ENCODE assay signal across 8 mouse cellular contexts in genomic region chr14:55826551-55827340, GRCm38 (mm10). TPM values are rescaled to one million over a fixed set of nuclear protein-coding genes. Genes with fewer than 3 reads are reported as not detected.
DNase-seq lines count a peak whose midpoint lies in the region; ATAC-seq and TF ChIP-seq lines count a peak whose summit lies in the region.

No protein-coding gene starts in this region.

- no peaks in the 10 kb centered on the region for H3K9me3 ChIP-seq in lung, embryonic 14.5 days (ENCODE audit: low read depth, low read length)
- no peaks in the 10 kb centered on the region for H3K9me3 ChIP-seq in liver, embryonic 15.5 days (replicated peaks)

- H3K27me3 ChIP-seq in lung, embryonic 14.5 days (ENCODE audit: insufficient read depth, low read length): no peaks in the 10 kb centered on the region
- H3K27me3 ChIP-seq in liver, embryonic 15.5 days: peaks cover 89% of the 10 kb centered on the region

- intact Hi-C loops in heart, postnatal 10 days (cut with DNase I): no loop called here

- peak overlapping the region; percentile 92 for H3K4me2 ChIP-seq in lung, embryonic 14.5 days
- H3K4me2 ChIP-seq in liver, embryonic 15.5 days: peak overlapping the region; percentile 76; the same call in 1 of the 2 replicates

- peaks cover 57% of the 10 kb centered on the region for H3K36me3 ChIP-seq in lung, embryonic 14.5 days (ENCODE audit: insufficient read depth)
- no peaks in the 10 kb centered on the region for H3K36me3 ChIP-seq in liver, embryonic 15.5 days (replicated peaks)

- TF ChIP-seq POLR2A in embryonic fibroblast, embryonic 13.5 days (IDR thresholded peaks at IDR 0.05; ENCODE audit: low read depth, low read length): no peak

- peak; percentile 50 for DNase-seq in lung, embryonic 14.5 days
- DNase-seq in lung, postnatal 36 days: no peak
- peak; percentile 22 to 30 for DNase-seq in heart, postnatal 10 days
- peak; percentile 8 for DNase-seq in testis, postnatal 14 days (ENCODE audit: low spot score)
- DNase-seq in frontal cortex, postnatal 36 days (ENCODE audit: low spot score in 2 of 2): no peak
- no peak for DNase-seq in frontal cortex, postnatal 10 days (ENCODE audit: low spot score in 2 of 2)

- 13% methylated on average over 41 of the region's 41 CpGs for WGBS in lung, embryonic 14.5 days
- 24% methylated on average over 41 of the region's 41 CpGs for WGBS in liver, embryonic 15.5 days (ENCODE audit: insufficient replicate concordance)

- no peaks in the 10 kb centered on the region; the same call in 1 of the 2 replicates for H3K4me1 ChIP-seq in lung, embryonic 14.5 days (ENCODE audit: insufficient read depth)
- H3K4me1 ChIP-seq in embryonic fibroblast, embryonic 13.5 days (ENCODE audit: control insufficient read depth, insufficient read depth, low read length): no peaks in the 10 kb centered on the region
- peaks cover 23% of the 10 kb centered on the region for H3K4me1 ChIP-seq in liver, embryonic 15.5 days (replicated peaks)

- H3K27ac ChIP-seq in lung, embryonic 14.5 days (ENCODE audit: low read depth): no peak overlapping the region
- H3K27ac ChIP-seq in embryonic fibroblast, embryonic 13.5 days (ENCODE audit: insufficient read depth, low read length): peak overlapping the region; percentile 15; the same call in 1 of the 2 replicates
- no peak overlapping the region for H3K27ac ChIP-seq in liver, embryonic 15.5 days (replicated peaks)

- peak overlapping the region; percentile 81 for H3K9ac ChIP-seq in lung, embryonic 14.5 days
- H3K9ac ChIP-seq in liver, embryonic 15.5 days: no peak overlapping the region

- no peak for TF ChIP-seq CTCF in lung, embryonic 14.5 days (IDR thresholded peaks at IDR 0.05; ENCODE audit: low read depth)
- TF ChIP-seq CTCF in embryonic fibroblast, embryonic 13.5 days (IDR thresholded peaks at IDR 0.05; ENCODE audit: borderline replicate concordance, insufficient read depth, low read length): no peak

- no peak for ATAC-seq in lung, embryonic 14.5 days (ENCODE audit: insufficient read depth)
- no peak for ATAC-seq in liver, embryonic 15.5 days (ENCODE audit: insufficient read depth)

- peak overlapping the region; percentile 75 for H3K4me3 ChIP-seq in lung, embryonic 14.5 days (ENCODE audit: low read depth, low read length)
- H3K4me3 ChIP-seq in embryonic fibroblast, embryonic 13.5 days (ENCODE audit: insufficient read depth, low read length): peak overlapping the region; percentile 59
- no peak overlapping the region for H3K4me3 ChIP-seq in liver, embryonic 15.5 days (replicated peaks)

RNA-seq across cellular contexts. Expression of gene Nfatc4, which starts 3.8 kb away (rescaled TPM):
- polyA plus RNA-seq in lung, embryonic 14.5 days (2014; fragmentation: Nextera tagmentation; extraction: Ambion mirVana): 58.8 and 66.1 TPM in 2 replicates
- 88.8 and 98.2 TPM in 2 replicates for polyA plus RNA-seq in embryonic fibroblast, embryonic 13.5 days (2011; ENCODE audit: insufficient read length, low read depth, missing spikeins)
- total RNA-seq in heart, postnatal 10 days (2021): 10 to 100 TPM; 11.1 to 12.1 TPM
- polyA plus RNA-seq in liver, embryonic 15.5 days (2015; fragmentation: Nextera tagmentation; extraction: Ambion mirVana): 0.67 and 0.86 TPM in 2 replicates

RNA-seq across cellular contexts. Expression of gene Nynrin, which starts 27.1 kb away (rescaled TPM):
- 18.7 and 19.4 TPM in 2 replicates for polyA plus RNA-seq in lung, embryonic 14.5 days (2014; fragmentation: Nextera tagmentation; extraction: Ambion mirVana)
- 31.7 and 36.6 TPM in 2 replicates for polyA plus RNA-seq in embryonic fibroblast, embryonic 13.5 days (2011; ENCODE audit: insufficient read length, low read depth, missing spikeins)
- total RNA-seq in heart, postnatal 10 days (2021): 10 to 100 TPM; 24.1 to 27.6 TPM
- polyA plus RNA-seq in liver, embryonic 15.5 days (2015; fragmentation: Nextera tagmentation; extraction: Ambion mirVana): 2.0 and 2.1 TPM in 2 replicates

RNA-seq across cellular contexts. Expression of gene Ripk3, which starts 38.1 kb away (rescaled TPM):
- polyA plus RNA-seq in lung, embryonic 14.5 days (2014; fragmentation: Nextera tagmentation; extraction: Ambion mirVana): 42.5 and 51.4 TPM in 2 replicates
- 109 and 141 TPM in 2 replicates for polyA plus RNA-seq in embryonic fibroblast, embryonic 13.5 days (2011; ENCODE audit: insufficient read length, low read depth, missing spikeins)
- total RNA-seq in heart, postnatal 10 days (2021): 1 to 10 TPM; 6.6 to 9.7 TPM
- 16.9 and 19.7 TPM in 2 replicates for polyA plus RNA-seq in liver, embryonic 15.5 days (2015; fragmentation: Nextera tagmentation; extraction: Ambion mirVana)

RNA-seq across cellular contexts. Expression of gene Adcy4, which starts 42.9 kb away (rescaled TPM):
- 11.6 and 14.1 TPM in 2 replicates for polyA plus RNA-seq in lung, embryonic 14.5 days (2014; fragmentation: Nextera tagmentation; extraction: Ambion mirVana)
- polyA plus RNA-seq in embryonic fibroblast, embryonic 13.5 days (2011; ENCODE audit: insufficient read length, low read depth, missing spikeins): 8.7 and 18.0 TPM in 2 replicates
- 10 to 100 TPM; 21.1 to 21.9 TPM for total RNA-seq in heart, postnatal 10 days (2021)
- polyA plus RNA-seq in liver, embryonic 15.5 days (2015; fragmentation: Nextera tagmentation; extraction: Ambion mirVana): 1.4 and 1.9 TPM in 2 replicates

RNA-seq across cellular contexts. Expression of gene Cbln3, which starts 57.4 kb away (rescaled TPM):
- polyA plus RNA-seq in lung, embryonic 14.5 days (2014; fragmentation: Nextera tagmentation; extraction: Ambion mirVana): 1.4 and 1.9 TPM in 2 replicates
- polyA plus RNA-seq in embryonic fibroblast, embryonic 13.5 days (2011; ENCODE audit: insufficient read length, low read depth, missing spikeins): 0.23 and 0.35 TPM in 2 replicates
- under 1 TPM; 0.22 to 0.38 TPM for total RNA-seq in heart, postnatal 10 days (2021)
- polyA plus RNA-seq in liver, embryonic 15.5 days (2015; fragmentation: Nextera tagmentation; extraction: Ambion mirVana): 0.20 and 0.31 TPM in 2 replicates

Comparison
In these comparisons a context has a peak if more than half of its experiments do, and no peak if none do; other contexts are left out.
1. DNase-seq: peak in lung, embryonic 14.5 days (single experiment), heart, postnatal 10 days (2 of 2) and testis, postnatal 14 days (single experiment); none in lung, postnatal 36 days (single experiment), frontal cortex, postnatal 36 days (0 of 2) and frontal cortex, postnatal 10 days (0 of 2).
2. RNA of gene Nfatc4, which starts 3.8 kb away (polyA plus RNA-seq): 88.8 to 98.2 TPM in embryonic fibroblast, embryonic 13.5 days and 58.8 to 66.1 TPM in lung, embryonic 14.5 days; 0.67 to 0.86 TPM in liver, embryonic 15.5 days; every median in the first group is over 10 times any median in the second.